Mouse (Mus musculus): Measurements from ENCODE around the gene Serpina6. TPM values are rescaled to one million over a fixed set of nuclear protein-coding genes. Genes with fewer than 3 reads are reported as not detected.

Gene Serpina6
- total RNA-seq, 2 experiments from 2014 or later = not detected

DNA sequence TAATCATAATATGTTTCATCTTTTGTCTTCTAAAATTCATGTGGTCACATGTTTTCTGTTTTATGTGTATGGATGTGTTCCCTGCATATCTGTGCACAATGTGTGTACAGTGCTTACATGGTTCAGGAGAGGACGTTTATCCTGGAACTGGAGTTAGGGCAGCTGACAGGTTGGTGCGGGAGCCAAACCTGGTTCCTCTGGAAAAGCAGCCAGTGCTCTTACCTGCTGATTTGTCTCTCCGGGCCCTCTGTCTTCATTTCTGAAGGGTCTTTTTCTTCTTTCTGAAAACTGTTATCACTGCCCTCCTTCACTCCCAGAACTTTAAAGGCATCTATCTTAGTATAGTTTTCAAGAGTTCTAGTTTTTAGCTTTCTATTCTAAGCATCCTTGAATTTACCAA is 13.2 kb downstream of the Serpina6 start:
- intact Hi-C loops (cut with DNase I) = loop anchor here (2.0 to 10.0 kb wide), 3 partner anchors 99 to 209 kb away; partner anchors contain the start of gene Ifi27
- H3K27ac ChIP-seq = no peak overlapping the region
- no peak for DNase-seq
- no peak overlapping the region for H3K4me3 ChIP-seq
- TF ChIP-seq CTCF (IDR thresholded peaks at IDR 0.05) = no peak

DNA sequence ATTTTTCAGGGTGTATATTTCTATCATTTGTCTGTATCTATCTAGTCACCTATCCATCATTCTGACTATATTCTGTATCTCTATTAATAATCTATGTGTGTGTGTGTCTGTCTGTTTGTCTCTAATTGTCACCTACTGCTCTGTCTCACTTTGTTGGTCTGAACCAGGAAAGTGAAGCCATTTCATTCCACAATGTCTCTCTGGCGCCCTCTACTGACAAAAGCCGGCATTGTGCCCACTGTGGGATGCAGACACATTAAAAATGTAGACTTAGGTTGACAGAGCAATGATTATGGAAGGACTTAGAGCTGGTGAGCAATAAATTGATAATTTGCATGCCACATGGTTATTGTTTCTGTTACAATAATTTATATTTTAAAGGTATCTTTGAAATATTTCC is 13.7 kb downstream of the Serpina6 start:
- Histone ChIP-seq H3K4me3 (no peak overlapping the region), H3K27ac (no peak overlapping the region)
- peak; percentile 92 for TF ChIP-seq CTCF (IDR thresholded peaks at IDR 0.05)
- peak; percentile 81 for DNase-seq
- intact Hi-C loops (cut with DNase I) = loop anchor here (10.0 kb wide), 2 partner anchors 99 to 209 kb away; partner anchors contain the start of gene Ifi27

DNA sequence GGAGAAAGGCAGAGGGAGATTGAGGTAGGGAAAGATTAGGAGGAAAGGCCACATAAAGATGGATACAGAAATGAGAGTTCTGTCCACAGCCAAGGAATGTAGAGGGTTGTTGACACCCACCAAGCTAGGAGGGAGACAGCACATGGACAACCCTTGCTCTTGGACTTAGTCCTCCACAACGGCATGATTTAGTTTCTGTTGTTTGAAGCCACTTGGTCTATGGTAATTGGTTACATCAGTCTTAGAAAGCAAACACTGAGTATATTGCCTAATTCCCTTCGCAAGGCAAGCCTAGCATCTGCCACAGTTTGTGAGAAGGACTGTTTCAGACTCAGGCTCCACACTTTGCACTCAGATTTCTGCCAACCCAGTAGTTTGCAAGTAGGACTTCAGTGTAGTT is 21.2 kb downstream of the Serpina6 start:
- intact Hi-C loops (cut with DNase I) = no loop called here
- Histone ChIP-seq H3K4me3 (no peak overlapping the region), H3K27ac (no peak overlapping the region)
- DNase-seq = no peak
- TF ChIP-seq CTCF (IDR thresholded peaks at IDR 0.05) = no peak

DNA sequence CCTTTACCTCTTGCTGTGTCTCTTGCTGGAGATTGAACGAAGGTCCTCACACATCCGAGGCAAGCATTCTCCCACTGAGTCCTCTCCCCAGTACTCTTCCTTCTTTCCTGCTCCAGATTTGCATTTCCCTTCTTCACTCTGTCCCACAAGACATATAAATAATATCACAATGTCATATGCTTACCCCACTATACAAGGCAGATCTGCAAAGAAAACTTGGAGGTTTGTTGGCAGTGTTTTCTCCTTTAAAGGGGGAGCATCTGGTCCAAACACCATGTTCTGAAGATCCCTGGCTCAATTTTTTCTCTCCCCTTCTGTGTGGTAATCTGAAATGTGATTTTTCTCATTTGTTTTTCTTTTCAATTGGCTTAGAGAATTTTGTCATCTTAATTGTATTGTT is 22.6 kb downstream of the Serpina6 start:
- no peak overlapping the region for H3K27ac ChIP-seq
- TF ChIP-seq CTCF (IDR thresholded peaks at IDR 0.05) = no peak
- intact Hi-C loops (cut with DNase I) = no loop called here
- H3K4me3 ChIP-seq = no peak overlapping the region
- DNase-seq = no peak

DNA sequence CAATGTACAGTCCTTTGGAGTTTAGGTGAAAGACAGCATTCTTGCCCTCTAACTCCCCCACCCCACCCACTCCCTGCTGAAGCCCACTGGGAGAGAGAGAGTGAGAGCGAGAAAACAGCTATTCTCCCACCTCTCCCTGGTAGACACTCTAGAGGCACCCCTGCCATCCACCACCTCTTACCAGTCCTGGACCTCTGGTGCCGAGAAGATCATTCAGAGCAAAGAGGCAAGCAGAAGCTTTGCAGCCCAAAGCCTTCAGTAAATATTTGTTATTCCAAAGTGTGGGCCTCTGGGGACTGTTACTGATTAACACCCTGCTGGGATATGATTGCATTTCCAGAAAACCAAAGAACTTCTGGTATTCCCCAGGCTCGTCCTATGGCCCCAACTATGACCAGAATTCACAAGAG is 25.8 kb downstream of the Serpina6 start, which contains the start of gene Serpina10:
TSS of gene Serpina10 (minus strand) at position 242 of the 410 bp plus-strand sequence.
- DNase-seq = no peak

DNA sequence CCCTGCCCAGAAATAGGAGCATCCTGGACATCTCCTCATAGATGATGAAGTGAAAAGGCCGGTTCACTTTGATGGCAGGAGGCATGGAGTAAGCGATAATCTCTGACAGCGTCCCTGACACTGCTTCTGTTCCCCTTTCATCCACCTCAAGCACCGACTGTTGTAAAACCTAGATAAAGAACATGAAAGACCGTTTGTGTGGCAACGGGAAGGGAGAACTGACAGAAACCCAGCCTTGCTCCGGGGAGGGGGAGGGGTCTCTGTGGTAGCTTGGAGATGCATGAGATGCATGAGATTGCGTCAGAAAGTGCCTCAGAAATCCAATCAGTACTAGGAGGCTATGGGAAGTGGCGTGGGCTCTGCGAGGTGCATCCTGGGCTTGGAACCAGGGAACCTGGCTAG is 40.2 kb downstream of the Serpina6 start:
- intact Hi-C loops (cut with DNase I) = no loop called here
- DNase-seq = no peak
- Histone ChIP-seq H3K4me3 (no peak overlapping the region), H3K27ac (no peak overlapping the region)
- no peak for TF ChIP-seq CTCF (IDR thresholded peaks at IDR 0.05)

More for the DNA sequence above, 25.8 kb downstream of the Serpina6 start, which contains the start of gene Serpina10:
- no peak within 1 kb of the TSS for H3K27ac ChIP-seq
- intact Hi-C loops (cut with DNase I) = no loop called here
- H3K4me3 ChIP-seq = no peak within 1 kb of the TSS
- TF ChIP-seq CTCF (IDR thresholded peaks at IDR 0.05) = no peak

DNA sequence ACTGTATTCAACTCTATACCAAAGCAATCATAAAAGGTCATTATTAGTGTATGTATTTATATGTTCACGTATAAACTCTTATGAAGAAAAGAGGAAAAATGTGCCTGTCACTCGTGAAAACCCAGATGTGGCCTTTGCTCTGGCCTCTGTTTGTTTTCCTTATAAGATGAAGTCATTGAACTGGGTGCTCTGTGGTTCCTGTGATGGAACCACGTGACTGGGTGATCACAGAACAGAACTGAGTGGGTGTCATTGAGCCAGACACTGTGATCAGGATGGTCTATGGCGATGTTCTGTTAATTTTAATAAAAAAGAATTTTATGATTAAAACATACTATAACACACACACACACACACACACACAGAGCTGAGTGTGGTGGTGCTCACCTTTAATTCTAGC is 41.3 kb downstream of the Serpina6 start:
- no peak for DNase-seq
- Histone ChIP-seq H3K4me3 (no peak overlapping the region), H3K27ac (no peak overlapping the region)
- no peak for TF ChIP-seq CTCF (IDR thresholded peaks at IDR 0.05)
- intact Hi-C loops (cut with DNase I) = no loop called here

DNA sequence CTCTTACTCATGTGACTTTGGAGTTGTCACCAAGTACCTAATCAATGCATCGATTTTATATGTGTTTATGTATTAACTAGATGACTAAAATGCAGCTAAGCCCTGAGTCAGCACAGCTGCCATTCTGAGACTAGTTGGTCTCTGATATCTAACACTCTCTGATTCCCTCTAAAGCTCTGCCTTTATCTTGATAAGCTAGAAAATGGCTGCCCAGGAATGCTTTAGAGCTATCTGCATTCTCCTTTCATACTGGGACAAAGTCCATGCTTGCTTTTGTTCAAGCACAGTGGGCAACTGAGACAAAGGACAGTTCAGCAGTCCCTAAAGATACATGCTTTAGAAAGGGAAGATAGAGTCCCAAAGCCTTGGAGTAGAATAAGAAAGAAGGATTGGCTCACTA is 41.9 kb downstream of the Serpina6 start:
- TF ChIP-seq CTCF (IDR thresholded peaks at IDR 0.05) = no peak
- no peak overlapping the region for H3K4me3 ChIP-seq
- intact Hi-C loops (cut with DNase I) = no loop called here
- no peak for DNase-seq
- no peak overlapping the region for H3K27ac ChIP-seq

DNA sequence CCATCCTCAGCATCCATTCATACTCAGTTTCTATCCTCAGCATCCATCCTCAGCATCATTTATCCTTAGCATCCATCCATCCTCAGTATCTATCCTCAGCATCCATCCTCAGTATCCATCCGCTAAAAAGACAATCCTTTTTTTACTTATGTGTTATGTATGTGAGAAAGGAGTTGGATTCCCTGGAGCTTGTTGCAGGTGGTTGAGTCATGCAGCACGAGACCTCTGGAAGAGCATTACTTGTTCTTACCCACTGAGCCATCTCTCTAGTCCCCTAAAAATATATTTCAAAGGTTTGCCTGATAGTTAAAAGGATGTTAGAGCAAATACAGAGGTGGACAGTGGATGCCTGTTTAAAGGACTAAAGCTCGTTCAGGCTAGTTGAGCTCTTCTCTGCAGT is 55.2 kb downstream of the Serpina6 start:
- intact Hi-C loops (cut with DNase I) = no loop called here
- Histone ChIP-seq H3K4me3 (no peak overlapping the region), H3K27ac (no peak overlapping the region)
- no peak for TF ChIP-seq CTCF (IDR thresholded peaks at IDR 0.05)
- DNase-seq = no peak

DNA sequence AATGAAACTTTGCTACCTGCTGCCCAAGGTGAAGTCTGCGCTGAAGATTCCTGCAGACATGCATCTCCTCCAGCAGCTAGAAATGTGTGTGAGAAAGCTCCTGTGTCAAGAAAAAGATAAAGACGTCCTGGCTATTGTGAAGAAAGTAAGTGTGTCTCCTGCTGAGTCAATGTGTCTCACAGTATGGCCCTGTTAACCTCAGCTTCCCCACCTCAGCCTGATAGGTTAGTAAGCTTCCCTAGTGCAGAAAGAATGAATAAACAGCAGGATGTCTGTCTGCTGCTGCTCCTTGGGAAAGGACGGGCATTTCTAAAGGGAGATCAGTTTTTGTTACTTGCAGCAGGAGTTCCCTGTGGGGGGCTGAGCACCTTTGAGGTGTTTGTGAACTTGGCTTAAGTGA is 56.6 kb downstream of the Serpina6 start:
- no peak for DNase-seq
- H3K27ac ChIP-seq = no peak overlapping the region
- intact Hi-C loops (cut with DNase I) = no loop called here
- no peak overlapping the region for H3K4me3 ChIP-seq
- TF ChIP-seq CTCF (IDR thresholded peaks at IDR 0.05) = no peak

DNA sequence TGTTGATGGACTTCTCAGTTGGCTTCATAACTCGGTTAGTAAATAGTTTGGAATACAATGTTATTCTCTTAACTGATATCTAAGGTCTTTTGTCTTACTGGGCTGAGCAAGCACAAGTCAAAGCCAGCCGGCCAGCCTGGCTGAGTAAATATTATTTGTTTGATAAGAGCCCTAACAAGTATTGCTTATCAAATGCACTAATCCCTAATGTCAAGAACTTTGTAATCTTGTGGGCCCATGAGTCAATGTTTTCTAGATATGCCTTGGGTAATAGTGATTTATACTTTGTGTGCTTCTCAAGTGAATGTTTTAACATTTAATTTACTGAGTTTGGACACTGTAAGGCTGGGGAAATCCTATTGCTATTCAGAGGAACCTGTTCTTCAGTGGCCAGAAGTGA is 58.6 kb downstream of the Serpina6 start:
- intact Hi-C loops (cut with DNase I) = no loop called here
- no peak for TF ChIP-seq CTCF (IDR thresholded peaks at IDR 0.05)
- Histone ChIP-seq H3K27ac (no peak overlapping the region), H3K4me3 (no peak overlapping the region)
- no peak for DNase-seq

Other genes with a start within 250 kb of the Serpina6 start
- 1 to 10 TPM in 1 of 2 experiments, under 1 TPM in 1; 0.82 to 1.9 TPM for gene 9330161L09Rik, start 249.4 kb downstream of the Serpina6 start, total RNA-seq (2021)
- gene Ddx24, start 231.4 kb downstream of the Serpina6 start, total RNA-seq (2021) = 10 to 100 TPM; 75.2 to 83.5 TPM
- gene Ifi27, start 223.0 kb downstream of the Serpina6 start, total RNA-seq (2021) = 10 to 100 TPM; 46.8 to 61.0 TPM
- 10 to 100 TPM in 1 of 2 experiments, 1 to 10 TPM in 1; 5.9 to 11.1 TPM for gene Ifi27l2a, start 213.5 kb downstream of the Serpina6 start, total RNA-seq (2021)
- not detected for gene Ifi27l2b, start 200.0 kb downstream of the Serpina6 start, total RNA-seq (2021)
- gene Ppp4r4, start 124.9 kb downstream of the Serpina6 start, total RNA-seq (2021) = under 1 TPM; 0.25 to 0.31 TPM
- gene Serpina10, start 25.8 kb downstream of the Serpina6 start, total RNA-seq (2021) = not detected
- not detected for gene Serpina16, start 18.9 kb upstream of the Serpina6 start, total RNA-seq (2021)
- gene Serpina1f, start 38.3 kb upstream of the Serpina6 start, total RNA-seq (2021) = not detected
- not detected for gene Serpina1d, start 116.4 kb upstream of the Serpina6 start, total RNA-seq (2021)
- not detected for gene Serpina1b, start 173.2 kb upstream of the Serpina6 start, total RNA-seq (2021)
- gene Serpina1a, start 206.3 kb upstream of the Serpina6 start, total RNA-seq (2021) = not detected
- gene Serpina1c, start 247.7 kb upstream of the Serpina6 start, total RNA-seq (2021) = not detected